Mouse (Mus musculus) spleen, adult 10 weeks (tissue): ENCODE measurements around the gene Spata13. TPM values are rescaled to one million over a fixed set of nuclear protein-coding genes. Genes with fewer than 3 reads are reported as not detected.

Experiments used
- polyA plus RNA-seq: library from polyadenylated mRNA; stranded (reverse); fragments of 350-450 nt; fragmentation: Illumina TruSeq; extraction: RNeasy Lipid Tissue Mini Kit (QIAGEN cat#74804); gene quantifications from one replicate; pipeline ENCODE4 v1.2.3, GENCODE M21; 2015; ENCODE audit warnings: low replicate concordance; ENCODE audit not compliant: insufficient read depth

Gene Spata13
- polyA plus RNA-seq = 39.1 TPM

DNA sequence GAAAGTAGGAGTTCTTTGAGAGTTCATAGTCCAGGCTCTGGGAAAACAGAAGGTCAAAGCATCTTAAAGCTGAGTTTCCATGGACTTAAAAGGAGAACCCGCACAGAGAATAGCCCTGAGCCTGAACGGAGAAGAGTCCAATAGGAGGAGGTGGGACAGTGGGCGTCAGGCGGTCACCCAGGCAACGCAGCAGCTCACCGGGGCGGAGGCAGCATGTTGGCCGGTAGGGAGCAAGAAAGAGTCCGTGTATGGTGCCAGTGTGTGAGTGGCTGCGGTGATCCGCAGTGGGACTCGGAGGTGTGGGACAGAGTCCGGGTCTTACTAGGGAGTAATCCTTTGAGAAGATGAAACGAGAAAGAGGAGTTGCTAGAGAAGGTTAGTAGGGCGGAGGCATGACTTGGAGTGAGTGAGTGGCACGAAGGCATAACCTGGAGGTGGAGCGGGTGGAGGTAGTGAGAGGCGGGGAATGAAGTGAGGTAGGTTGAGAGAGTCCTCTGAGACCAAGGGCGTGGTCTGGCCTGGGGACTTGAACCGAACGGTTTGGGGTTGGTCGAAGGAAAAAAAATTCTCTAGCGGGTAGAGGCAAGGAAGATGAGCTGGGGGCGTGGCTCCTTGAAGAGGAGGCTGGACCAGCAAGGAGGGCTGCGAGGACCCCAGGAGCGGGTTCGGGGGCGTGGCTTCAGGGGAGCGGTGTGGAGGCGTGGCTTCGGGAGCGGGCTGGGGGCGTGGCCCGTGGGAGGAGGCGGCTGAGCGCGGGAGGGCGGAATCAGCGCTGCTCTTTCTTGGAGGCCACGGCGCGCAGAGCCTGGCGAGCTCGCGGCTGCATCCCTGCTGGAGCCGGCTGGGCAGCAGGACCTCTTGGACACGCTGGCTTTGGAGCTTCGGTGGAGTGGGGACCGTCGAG lies at the start of gene Spata13:
Gene Spata13 (plus strand): TSS at position 41 of the 904 bp plus-strand sequence.

DNA sequence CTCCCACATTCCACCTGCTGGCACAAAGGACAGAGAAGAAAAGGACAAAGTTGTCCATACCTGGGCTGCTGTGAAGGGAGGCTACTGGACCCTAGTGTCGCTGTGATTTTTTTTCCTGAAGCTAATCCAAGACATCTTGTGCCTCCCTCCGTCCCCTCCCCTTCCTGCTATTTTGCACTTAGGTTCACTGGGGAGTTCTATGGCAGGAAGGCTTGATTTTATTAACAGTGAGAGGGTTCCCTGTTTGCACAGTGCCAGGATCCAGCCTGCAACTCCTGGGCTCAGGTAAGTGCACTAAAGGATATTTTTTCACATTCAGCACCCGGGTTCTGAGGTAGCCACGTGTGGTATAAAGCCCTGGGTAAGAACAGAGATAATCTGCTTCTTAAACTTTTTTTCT lies 134.1 kb downstream of the Spata13 start, which contains the start of gene C1qtnf9:
Gene C1qtnf9 (plus strand): TSS at position 251 of the 400 bp plus-strand sequence.

GRCm38 (mm10) chr14:60784427-60785315 lies 150.9 kb downstream of the Spata13 start, which contains the start of gene Mipep:
Gene Mipep (plus strand): TSS chr14:60784573.

Other genes starting within 250 kb of the Spata13 start
- 0.48 TPM for gene C1qtnf9, start 134.1 kb downstream of the Spata13 start, polyA plus RNA-seq
- 12.2 TPM for gene Mipep, start 150.6 kb downstream of the Spata13 start, polyA plus RNA-seq